Mouse (Mus musculus): Measurements from ENCODE around the gene Wdr31. TPM values are rescaled to one million over a fixed set of nuclear protein-coding genes. Genes with fewer than 3 reads are reported as not detected.
"Not testable (repeated sequence)": the region's sequence is repeated elsewhere in the genome, so short reads cannot be mapped to it uniquely, and the experiment has no call there.

The Wdr31 gene
- total RNA-seq, 2 experiments from 2014 or later, result 6.9 to 8.8 TPM

GRCm38 (mm10) chr4:62494230-62494629 is 23.5 kb upstream of the Wdr31 start:
- intact Hi-C loops (cut with DNase I), result no loop called here
- Histone ChIP-seq H3K27ac (no peak overlapping the region), H3K4me3 (no peak overlapping the region)
- DNase-seq (ENCODE audit: extremely low spot score in 1 of 2, low spot score in 2 of 2), result no peak
- TF ChIP-seq CTCF (IDR thresholded peaks at IDR 0.05), result no peak

- no peak overlapping the region for H3K4me3 ChIP-seq
- TF ChIP-seq CTCF (IDR thresholded peaks at IDR 0.05), result no peak
- peak overlapping the region; percentile 6; the same call in 1 of the 2 replicates for H3K27ac ChIP-seq
- intact Hi-C loops (cut with DNase I), result no loop called here
- no peak for DNase-seq (ENCODE audit: extremely low spot score in 1 of 2, low spot score in 2 of 2)
Measured at GRCm38 (mm10) chr4:62492682-62493081, 22.0 kb upstream of the Wdr31 start.

- no peak overlapping the region for H3K27ac ChIP-seq
- no peak for TF ChIP-seq CTCF (IDR thresholded peaks at IDR 0.05)
- DNase-seq (ENCODE audit: extremely low spot score in 1 of 2, low spot score in 2 of 2), result no peak
- no peak overlapping the region for H3K4me3 ChIP-seq
- intact Hi-C loops (cut with DNase I), result no loop called here
Measured at GRCm38 (mm10) chr4:62487914-62488313, 17.2 kb upstream of the Wdr31 start.

GRCm38 (mm10) chr4:62487172-62487571 is 16.5 kb upstream of the Wdr31 start:
- DNase-seq (ENCODE audit: extremely low spot score in 1 of 2, low spot score in 2 of 2), result no peak
- no peak for TF ChIP-seq CTCF (IDR thresholded peaks at IDR 0.05)
- intact Hi-C loops (cut with DNase I), result no loop called here
- H3K27ac ChIP-seq, result no peak overlapping the region
- H3K4me3 ChIP-seq, result no peak overlapping the region

- TF ChIP-seq CTCF (IDR thresholded peaks at IDR 0.05), result no peak
- Histone ChIP-seq H3K27ac (no peak overlapping the region), H3K4me3 (no peak overlapping the region)
- intact Hi-C loops (cut with DNase I), result no loop called here
- no peak for DNase-seq (ENCODE audit: extremely low spot score in 1 of 2, low spot score in 2 of 2)
Measured at GRCm38 (mm10) chr4:62486162-62486696, 15.5 kb upstream of the Wdr31 start.

GRCm38 (mm10) chr4:62485450-62486161 is 14.9 kb upstream of the Wdr31 start:
- no peak overlapping the region for H3K4me3 ChIP-seq
- H3K27ac ChIP-seq, result no peak overlapping the region
- TF ChIP-seq CTCF (IDR thresholded peaks at IDR 0.05), result no peak
- DNase-seq (ENCODE audit: extremely low spot score in 1 of 2, low spot score in 2 of 2), result no peak
- intact Hi-C loops (cut with DNase I), result no loop called here

- TF ChIP-seq CTCF (IDR thresholded peaks at IDR 0.05), result no peak
- no peak overlapping the region for H3K4me3 ChIP-seq
- no peak for DNase-seq (ENCODE audit: extremely low spot score in 1 of 2, low spot score in 2 of 2)
- H3K27ac ChIP-seq, result no peak overlapping the region
- intact Hi-C loops (cut with DNase I), result no loop called here
Measured at GRCm38 (mm10) chr4:62484928-62485327, 14.2 kb upstream of the Wdr31 start.

- Histone ChIP-seq H3K4me3 (no peak overlapping the region), H3K27ac (no peak overlapping the region)
- intact Hi-C loops (cut with DNase I), result no loop called here
- TF ChIP-seq CTCF (IDR thresholded peaks at IDR 0.05), result no peak
- DNase-seq (ENCODE audit: extremely low spot score in 1 of 2, low spot score in 2 of 2), result no peak
Measured at GRCm38 (mm10) chr4:62480709-62481605, 10.3 kb upstream of the Wdr31 start.

GRCm38 (mm10) chr4:62479937-62480708 is 9.4 kb upstream of the Wdr31 start, which contains the start of gene Bspry:
TSS of gene Bspry (plus strand) at chr4:62480053.
- no peak for DNase-seq (ENCODE audit: extremely low spot score in 1 of 2, low spot score in 2 of 2)
- no peak for TF ChIP-seq CTCF (IDR thresholded peaks at IDR 0.05)
- Histone ChIP-seq H3K27ac (no peak within 1 kb of the TSS), H3K4me3 (peak within 1 kb of the TSS; percentile 40)
- intact Hi-C loops (cut with DNase I), result no loop called here

- intact Hi-C loops (cut with DNase I); H3K27ac ChIP-seq; DNase-seq (ENCODE audit: extremely low spot score in 1 of 2, low spot score in 2 of 2): not testable (repeated sequence)
- peak overlapping the region; percentile 40 for H3K4me3 ChIP-seq
- TF ChIP-seq CTCF (IDR thresholded peaks at IDR 0.05), result peak; percentile 47
Measured at GRCm38 (mm10) chr4:62479593-62479936, 8.9 kb upstream of the Wdr31 start.

GRCm38 (mm10) chr4:62477542-62478244 is 7.0 kb upstream of the Wdr31 start:
- intact Hi-C loops (cut with DNase I), result no loop called here
- Histone ChIP-seq H3K27ac (no peak overlapping the region), H3K4me3 (no peak overlapping the region)
- no peak for TF ChIP-seq CTCF (IDR thresholded peaks at IDR 0.05)
- no peak for DNase-seq (ENCODE audit: extremely low spot score in 1 of 2, low spot score in 2 of 2)

Measured in left cerebral cortex, adult 2 months (tissue).